Mouse (Mus musculus): ENCODE data around the gene Gtpbp6.

GRCm38 (mm10) chr5:110136087-110136464 is 28.1 kb upstream of the Gtpbp6 start:
- TF ChIP-seq CTCF (IDR thresholded peaks at IDR 0.05; ENCODE audit: borderline replicate concordance, control insufficient read depth, extremely low read depth, insufficient read depth, low read length, poor library complexity), result peak; percentile 8; the same call in 1 of the 2 replicates
- TF ChIP-seq POLR2A (IDR thresholded peaks at IDR 0.05; ENCODE audit: control insufficient read depth, extremely low read depth, insufficient read depth, low read length, poor library complexity), result no peak
